Mouse (Mus musculus) frontal cortex, postnatal 14 days (tissue): ENCODE results near the gene Traf7.
A peak's percentile ranks its signal among the peaks of the same experiment; 100 is the strongest.

ENCODE experiments used
- DNase-seq, 2 experiments: peaks; one replicate each; pipeline ENCODE4 v3.0.0; 2022; ENCODE audit warnings: low spot score in 2 of 2

The Traf7 gene

DNA sequence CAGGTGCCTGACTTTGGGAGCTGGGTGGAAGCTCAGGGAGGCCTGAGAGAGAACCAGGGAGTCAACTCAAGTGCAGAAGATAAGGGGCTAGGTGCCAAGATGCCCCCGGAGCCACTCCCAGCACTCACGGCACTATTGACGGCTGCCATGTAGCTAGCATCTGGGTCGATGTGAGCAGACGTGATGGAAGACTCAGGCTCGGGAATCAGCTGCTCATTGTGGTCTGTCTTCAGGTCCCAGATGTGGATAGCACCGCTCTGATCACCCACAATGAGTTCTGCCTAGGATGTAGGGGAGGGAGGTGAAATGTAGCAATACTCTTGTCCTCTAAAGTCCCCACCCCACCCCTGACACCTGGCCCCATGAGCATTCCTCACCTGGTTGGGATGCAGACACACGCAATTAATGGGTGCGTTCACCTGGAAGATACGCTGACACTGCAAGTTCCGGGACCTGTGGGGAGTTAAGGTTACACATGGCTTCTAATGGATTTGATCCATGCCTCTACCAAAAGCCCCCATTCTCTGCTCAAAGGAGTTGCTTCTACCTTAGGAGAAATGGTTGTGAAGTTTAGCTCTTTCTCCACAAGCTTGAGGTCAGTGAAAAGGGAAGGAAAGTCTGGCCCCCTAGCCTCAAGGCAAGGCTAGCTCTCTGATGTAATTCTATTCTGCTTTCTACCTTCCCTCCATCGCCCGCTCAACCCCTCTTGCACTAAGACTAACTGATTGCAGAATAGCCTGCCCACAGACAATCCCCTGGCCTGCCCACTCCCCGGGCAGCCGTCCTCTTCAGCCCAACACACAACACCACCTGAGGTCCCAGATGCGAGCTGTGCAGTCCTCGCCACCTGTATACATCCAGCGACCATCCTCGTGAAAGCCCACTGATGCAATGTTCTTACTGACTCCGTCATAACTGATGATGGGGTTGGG, 50.4 kb downstream of the Traf7 start:
- DNase-seq = no peak

DNA sequence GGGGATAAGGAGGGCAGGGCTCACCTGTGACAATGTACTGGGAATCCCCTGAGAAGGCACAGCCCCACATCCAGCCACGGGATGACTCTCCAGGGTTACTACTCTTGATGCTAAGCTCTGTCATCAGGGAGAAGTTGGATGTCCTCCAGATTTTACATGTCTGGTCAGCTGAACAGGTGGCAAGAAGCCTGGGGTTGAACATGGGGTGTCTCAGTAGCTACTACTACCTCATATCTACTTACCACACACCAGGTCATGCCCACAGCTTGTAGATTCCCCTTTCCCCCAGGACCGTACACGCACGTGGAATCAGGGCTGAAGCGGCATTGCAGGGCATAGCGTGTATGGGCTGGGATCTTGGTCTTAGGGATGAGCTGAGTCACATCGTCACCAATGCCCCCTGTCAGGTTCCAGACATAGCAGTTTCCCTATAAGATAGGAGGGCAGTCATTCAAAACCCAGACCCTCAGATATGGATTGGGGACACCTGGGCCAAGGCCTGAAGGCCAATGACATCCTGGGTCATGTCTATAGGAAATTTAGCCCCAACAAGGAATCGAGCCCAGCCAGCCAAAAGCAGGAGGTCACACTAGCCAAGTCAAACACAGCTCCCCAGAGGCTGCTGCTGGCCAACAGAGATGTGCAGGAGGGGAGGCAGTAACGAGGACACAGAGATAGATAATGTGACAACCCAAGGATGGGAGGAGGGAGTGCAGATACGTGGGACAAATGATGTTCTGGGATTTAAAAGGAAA, 51.5 kb downstream of the Traf7 start:
- DNase-seq = no peak

DNA sequence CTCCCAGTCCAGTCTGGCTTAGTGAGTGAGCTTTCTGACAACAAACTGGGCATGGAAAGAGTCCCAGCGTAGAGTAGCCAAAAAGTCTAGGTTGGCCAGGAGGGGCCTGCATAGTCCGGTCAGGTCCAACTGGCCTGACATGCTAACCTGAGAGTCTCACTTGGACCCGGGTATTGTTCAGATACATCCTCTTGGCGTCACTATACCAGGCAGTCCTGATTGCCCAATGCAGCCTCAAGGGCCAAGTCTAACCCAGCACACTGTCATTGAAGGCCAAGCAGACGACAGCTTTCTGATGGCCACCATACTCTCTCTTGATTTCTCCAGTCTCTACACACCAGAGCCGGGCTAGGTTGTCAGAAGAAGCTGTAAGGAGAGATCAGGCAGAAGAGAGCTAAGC, 52.2 kb downstream of the Traf7 start:
- no peak for DNase-seq

DNA sequence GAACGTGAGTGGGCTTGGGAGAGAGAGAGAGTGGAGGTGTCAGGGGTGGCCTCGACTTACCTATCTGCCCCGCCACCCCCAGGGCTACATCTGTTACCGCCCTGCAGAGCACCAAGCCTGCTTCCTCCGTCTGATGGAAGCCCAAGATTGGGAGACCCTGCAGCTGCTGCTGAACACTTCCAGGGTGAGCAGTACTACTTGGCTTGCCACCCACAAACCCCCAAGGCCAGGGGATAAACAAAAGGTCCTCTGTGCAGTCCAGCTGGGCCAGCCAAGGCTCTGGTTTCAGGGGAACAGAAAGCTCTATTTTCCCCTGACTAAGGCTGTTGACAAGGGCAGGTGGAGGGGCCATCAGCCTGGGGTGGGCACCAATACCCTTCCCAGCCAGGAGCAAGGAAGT, 53.2 kb downstream of the Traf7 start:
- DNase-seq = peak; percentile 34 to 64

DNA sequence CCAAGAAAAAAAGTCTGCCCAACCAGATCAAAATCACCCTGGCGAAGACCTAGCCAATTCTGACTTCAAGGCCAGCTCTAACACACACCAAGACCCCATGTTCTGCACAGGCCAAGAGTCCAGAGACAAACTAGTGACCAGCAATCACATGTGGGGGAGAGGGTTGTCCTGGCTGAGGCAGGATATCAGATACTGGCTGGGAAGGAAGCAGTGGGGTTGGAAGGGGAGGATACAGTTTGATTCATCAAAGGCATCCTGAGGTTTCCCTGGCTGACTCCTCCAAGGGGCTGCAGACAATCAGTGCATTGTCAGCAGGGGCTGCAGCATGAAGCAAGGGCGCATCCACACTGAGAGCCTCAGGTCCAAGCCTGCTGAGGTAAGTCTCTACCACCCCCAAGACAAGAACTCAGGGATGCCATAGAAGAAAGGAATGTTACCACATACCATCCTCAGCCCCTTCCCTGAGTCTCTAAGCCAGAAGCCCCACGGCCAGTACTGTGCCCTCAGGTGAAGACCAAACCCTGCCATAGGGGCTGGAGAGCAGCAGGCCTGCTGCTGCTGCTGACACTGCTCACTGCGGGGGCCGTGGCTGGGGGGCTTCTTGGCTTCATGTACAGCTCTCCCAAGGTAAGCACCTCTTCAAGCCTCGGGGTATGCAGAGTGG, 54.0 kb downstream of the Traf7 start, which contains the start of gene Bricd5:
Bricd5 (plus strand) TSS at position 273 of the 664 bp plus-strand sequence.
- no peak for DNase-seq

DNA sequence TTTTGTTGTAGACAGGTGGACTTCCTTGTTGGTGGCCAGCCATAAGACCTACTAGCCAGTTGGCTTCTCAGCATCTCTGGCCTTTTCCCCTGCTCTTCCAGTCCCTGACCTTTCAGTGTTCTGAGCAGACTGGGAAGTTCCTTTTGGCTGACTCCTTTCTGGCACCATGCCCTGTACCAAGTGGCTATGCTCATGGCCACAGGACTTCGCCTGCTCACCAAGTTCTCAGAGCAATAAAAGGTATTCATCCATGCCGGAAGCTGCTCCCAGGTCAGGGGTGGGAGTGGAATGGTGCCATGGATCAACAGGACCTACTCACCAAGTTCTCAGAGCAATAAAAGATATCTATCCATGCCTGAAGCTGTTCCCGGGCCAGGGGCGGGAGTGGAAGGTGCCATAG, 55.2 kb downstream of the Traf7 start:
- peak in 1 of 2 experiments; percentile 34 for DNase-seq

DNA sequence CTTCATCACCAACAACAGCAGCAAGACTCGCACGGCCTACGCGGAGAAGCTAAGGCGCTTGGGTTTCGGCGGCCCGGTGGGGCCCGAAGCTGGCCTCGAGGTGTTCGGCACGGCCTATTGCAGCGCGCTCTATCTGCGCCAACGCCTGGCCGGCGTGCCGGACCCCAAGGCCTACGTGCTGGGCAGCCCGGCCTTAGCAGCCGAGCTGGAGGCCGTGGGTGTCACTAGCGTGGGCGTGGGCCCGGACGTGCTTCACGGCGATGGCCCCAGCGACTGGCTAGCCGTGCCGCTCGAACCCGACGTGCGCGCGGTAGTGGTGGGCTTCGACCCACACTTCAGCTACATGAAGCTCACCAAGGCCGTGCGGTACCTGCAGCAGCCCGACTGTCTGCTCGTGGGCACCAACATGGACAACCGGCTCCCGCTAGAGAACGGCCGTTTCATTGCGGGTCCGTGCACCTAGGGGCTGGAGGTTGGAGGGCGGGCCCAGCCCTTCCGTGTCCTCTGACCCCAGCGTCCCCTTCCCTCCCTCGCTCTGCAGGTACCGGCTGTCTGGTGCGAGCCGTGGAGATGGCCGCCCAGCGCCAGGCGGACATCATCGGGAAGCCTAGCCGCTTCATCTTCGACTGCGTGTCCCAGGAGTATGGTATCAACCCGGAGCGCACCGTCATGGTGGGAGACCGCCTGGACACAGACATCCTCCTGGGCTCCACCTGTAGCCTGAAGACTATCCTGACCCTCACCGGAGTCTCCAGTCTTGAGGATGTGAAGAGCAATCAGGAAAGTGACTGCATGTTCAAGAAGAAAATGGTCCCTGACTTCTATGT, 56.8 kb downstream of the Traf7 start:
- peak; percentile 46 to 49 for DNase-seq

DNA sequence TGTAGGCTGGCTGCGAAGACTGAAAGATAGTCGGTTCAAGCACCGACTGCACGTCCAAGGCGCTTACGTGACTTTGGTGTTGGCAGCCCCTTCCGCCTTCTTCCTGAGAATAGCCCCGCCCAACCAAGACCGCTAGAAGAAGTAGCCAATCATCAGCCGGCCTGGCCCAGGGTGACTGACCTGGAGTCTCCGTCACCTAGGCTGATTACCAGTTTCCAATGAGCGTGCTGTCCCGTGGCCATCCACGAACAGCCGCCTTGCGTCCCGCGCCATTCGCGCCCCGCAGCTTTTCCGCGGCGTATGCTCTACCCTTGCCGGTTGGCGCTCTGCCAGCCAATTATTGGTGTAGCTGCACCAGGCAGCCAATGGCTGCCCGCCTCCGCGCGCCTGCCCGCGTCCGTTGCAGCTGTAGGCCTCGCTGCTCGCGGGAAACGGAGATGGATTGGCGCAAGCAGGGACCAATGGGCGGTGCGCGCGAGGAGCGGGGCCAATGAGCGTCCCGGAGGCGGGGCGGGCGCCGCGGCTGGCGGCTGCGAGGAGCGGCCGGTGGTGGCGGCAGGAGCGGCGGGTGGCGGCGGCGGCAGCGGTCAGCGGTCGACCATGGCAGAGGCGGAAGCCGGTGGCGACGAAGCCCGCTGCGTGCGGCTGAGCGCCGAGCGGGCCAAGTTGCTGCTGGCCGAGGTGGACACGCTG, 57.7 kb downstream of the Traf7 start, which contains the start of the genes E4f1 and Pgp:
E4f1 (minus strand) TSS at position 404 of the 693 bp plus-strand sequence.
Pgp (plus strand) TSS at position 483 of the 693 bp plus-strand sequence.
- peak; percentile 98 to 99 for DNase-seq

DNA sequence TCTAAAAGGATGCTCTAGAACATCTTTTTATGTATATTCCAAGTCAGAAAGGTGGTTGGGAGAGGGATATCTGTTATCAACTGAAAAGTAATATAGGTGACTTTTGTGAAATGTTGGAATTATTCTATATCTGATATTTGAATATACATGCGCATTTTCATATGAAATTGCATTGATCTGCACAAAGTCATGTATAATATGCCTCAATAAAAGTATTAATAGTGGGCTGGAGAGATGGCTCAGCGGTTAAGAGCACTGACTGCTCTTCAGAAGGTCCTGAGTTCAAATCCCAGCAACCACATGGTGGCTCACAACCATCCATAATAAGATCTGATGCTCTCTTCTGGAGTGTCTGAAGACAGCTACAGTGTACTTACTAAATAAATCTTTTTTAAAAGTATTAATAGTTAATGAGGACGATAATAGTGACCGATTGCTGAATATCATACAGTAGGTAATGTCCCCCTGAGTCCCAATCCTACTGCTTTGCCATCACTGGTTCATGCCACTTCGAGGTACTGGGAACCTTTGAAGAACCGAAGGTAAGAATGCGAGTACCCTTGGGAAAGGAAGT, 58.3 kb downstream of the Traf7 start:
- DNase-seq = no peak

DNA sequence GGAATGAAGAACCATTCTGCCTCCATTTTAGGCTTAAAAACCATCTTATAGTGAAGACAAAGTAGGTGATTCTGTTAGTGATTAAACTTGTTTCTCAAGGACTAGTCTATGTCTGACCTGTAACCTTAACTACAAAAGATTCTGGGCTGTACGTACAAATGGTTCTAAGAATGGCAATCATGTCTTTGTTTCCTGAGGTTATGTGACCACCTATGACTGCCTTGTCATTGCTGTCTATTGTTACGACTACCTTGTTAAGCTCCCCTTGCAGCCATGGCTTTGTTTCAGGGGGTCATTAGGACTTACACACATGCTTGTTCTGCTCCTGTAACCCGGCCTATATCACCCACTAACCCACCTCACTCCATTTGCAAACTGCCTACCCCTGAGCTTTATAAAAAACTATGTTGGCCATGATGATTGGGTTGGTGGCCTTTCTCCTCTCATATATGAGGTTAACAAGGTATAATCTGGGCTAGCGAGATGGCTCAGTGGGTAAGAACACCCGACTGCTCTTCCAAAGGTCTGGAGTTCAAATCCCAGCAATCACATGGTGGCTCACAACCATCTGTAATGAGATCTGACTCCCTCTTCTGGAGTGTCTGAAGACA, 59.0 kb downstream of the Traf7 start:
- DNase-seq = no peak

DNA sequence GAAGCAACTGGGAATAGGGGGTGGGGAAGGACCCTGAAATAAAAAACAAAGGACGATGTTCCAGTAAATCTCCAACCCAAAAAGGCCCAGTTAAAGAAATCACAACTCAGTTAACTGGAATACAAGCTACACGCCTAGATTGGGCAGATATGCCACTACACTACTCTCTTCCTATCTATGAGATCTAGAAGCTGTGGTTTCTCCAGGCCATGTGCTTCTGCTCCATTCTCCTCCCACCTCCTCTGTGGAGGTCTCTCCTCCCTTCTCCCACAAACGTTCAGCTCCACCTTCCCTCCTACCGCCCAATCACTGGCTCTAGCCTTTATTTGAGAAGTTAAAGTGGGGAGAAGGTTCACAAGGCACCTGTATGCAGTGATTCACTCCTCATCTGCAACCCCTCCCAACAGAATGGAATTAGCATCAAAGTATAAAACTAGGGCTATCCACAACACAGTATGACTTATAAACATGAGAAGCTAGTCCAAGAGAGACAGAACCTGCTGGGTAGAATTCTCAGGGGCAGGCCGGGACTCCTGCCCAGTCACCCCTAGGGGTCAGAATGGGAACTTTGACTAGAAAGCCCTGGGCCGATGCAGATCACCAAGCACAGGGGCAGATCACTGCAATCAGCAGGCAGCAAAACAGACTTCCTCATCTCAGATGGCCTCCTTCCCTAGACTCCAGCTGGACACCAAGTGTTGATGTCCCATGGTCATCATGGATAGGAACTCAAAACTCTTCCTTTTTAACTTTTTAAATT, 64.2 kb downstream of the Traf7 start:
- no peak for DNase-seq

DNA sequence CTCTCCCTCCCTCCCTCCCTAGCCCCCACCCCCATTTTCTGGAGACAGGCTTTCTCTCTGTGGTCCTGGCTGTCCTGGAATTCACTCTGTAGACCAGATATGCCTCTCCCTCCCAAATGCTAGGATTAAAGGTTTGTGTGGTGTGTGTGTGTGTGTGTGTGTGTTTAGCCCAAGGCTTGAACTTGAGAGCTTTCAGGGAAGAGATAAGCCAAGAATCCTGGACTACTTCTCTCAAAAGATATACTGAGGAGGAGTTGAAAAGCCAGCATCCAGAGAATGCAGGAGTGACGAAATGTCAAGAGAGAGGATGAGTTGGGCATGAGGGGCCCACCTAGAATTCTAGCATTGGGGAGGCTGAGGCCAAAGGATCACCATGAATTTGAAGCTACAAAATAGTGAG, 64.8 kb downstream of the Traf7 start:
- no peak for DNase-seq

DNA sequence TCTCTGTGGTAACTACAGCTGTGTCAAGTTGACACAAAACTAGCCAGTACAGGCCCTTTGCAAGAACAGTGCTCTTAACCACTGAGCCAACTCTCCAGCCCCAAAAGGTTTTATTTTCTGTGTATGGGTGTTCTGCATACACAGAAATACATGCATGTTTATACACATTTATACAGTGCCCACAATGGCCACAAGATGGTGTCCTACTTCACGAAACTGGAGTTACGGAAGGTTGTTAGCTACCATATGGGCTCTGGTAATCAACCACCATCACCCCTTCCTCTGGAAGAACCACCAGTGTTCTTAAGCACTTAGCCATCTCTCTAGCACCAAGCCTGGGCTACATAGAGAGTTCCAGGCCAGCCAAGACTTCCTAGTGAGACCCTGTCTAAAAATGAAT, 66.2 kb downstream of the Traf7 start:
- DNase-seq = no peak
